Mouse (Mus musculus) ES-Bruce4 (cell line): ENCODE data around the gene Rpp30.

Experiments used
- CTCF ChIP-seq: IDR thresholded peaks from one replicate; pipeline ENCODE4 v1.8.1; 2011; ENCODE audit warnings: low read depth, low read length
- POLR2A ChIP-seq: IDR thresholded peaks from one replicate; pipeline ENCODE4 v1.8.1; 2011; ENCODE audit warnings: low read length; ENCODE audit not compliant: insufficient read depth

- TF ChIP-seq CTCF (no peak), POLR2A (no peak)
These were observed 32.7 kb downstream of the Rpp30 start for GRCm38 (mm10) chr19:36116185-36116584.
